Mouse (Mus musculus) CH12.LX (cell line): ENCODE measurements around the gene Schip1. TPM values are rescaled to one million over a fixed set of nuclear protein-coding genes. Genes with fewer than 3 reads are reported as not detected.

Experiments
- DNase-seq: peaks from one replicate; pipeline ENCODE4 v3.0.0-alpha.2; 2013; ENCODE audit errors: extremely low read depth
- H3K27ac ChIP-seq: 2 replicates; pipeline ENCODE4 v1.5.1; 2012; ENCODE audit warnings: low read depth, mild to moderate bottlenecking, control low read depth, moderate library complexity; ENCODE audit not compliant: insufficient read depth
- H3K27me3 ChIP-seq: replicated peaks from 2 replicates; pipeline ENCODE3; 2012; ENCODE audit warnings: inconsistent platforms
- H3K36me3 ChIP-seq, 2 experiments: replicated peaks in 1 of 2; 2 replicates each; pipeline versions ENCODE3 to v1.6.1; 2012; ENCODE audit warnings: inconsistent platforms in 1 of 2, low read length in 1 of 2, mild to moderate bottlenecking in 1 of 2, mixed read lengths in 1 of 2, moderate library complexity in 1 of 2; ENCODE audit not compliant: control insufficient read depth in 1 of 2, insufficient read depth in 1 of 2
- H3K4me1 ChIP-seq, 2 experiments: 2 replicates each; pipeline ENCODE4 v1.6.1; 2012; ENCODE audit warnings: inconsistent platforms in 1 of 2, moderate library complexity in 1 of 2; ENCODE audit not compliant: insufficient read depth in 2 of 2, control insufficient read depth in 1 of 2
- H3K4me2 ChIP-seq: 2 replicates; pipeline ENCODE4 v1.6.1; 2012; ENCODE audit warnings: low read depth, mild to moderate bottlenecking, control low read depth; ENCODE audit not compliant: poor library complexity, insufficient read depth, severe bottlenecking
- H3K4me3 ChIP-seq, 3 experiments: fragments of 150-350 bp in 1 of 3; sonication (generic) in 1 of 3; replicated peaks in 1 of 3; 2 replicates each; pipeline versions ENCODE3 to v1.5.1; 2011 to 2012; ENCODE audit warnings: low read depth in 2 of 3, low read length in 2 of 3, mild to moderate bottlenecking in 2 of 3, moderate library complexity in 2 of 3, control low read depth in 1 of 3, improper control_type of control experiment in 1 of 3, inconsistent platforms in 1 of 3, mixed read lengths in 1 of 3; ENCODE audit not compliant: poor library complexity in 1 of 3
- H3K79me2 ChIP-seq: replicated peaks from 2 replicates; pipeline ENCODE4 v1.6.1; 2012; ENCODE audit warnings: mild to moderate bottlenecking, moderate library complexity; ENCODE audit not compliant: control insufficient read depth, poor library complexity, insufficient read depth, severe bottlenecking; ENCODE audit errors: extremely low read depth
- H3K9ac ChIP-seq: 2 replicates; pipeline ENCODE4 v1.6.1; 2012; ENCODE audit warnings: low read depth, mild to moderate bottlenecking, control low read depth, moderate library complexity; ENCODE audit not compliant: insufficient read depth
- H3K9me3 ChIP-seq: replicated peaks from 2 replicates; pipeline ENCODE3; 2012; ENCODE audit warnings: low read length, inconsistent platforms, mixed read lengths
- BHLHE40 ChIP-seq: IDR thresholded peaks from 2 replicates; pipeline ENCODE4 v1.6.1; 2011; ENCODE audit warnings: mild to moderate bottlenecking, low read depth, low read length, improper control_type of control experiment
- E2F4 ChIP-seq: IDR thresholded peaks from 2 replicates; pipeline ENCODE4 v1.6.1; 2011; ENCODE audit warnings: low read depth, low read length, improper control_type of control experiment; ENCODE audit not compliant: insufficient replicate concordance
- ELF1 ChIP-seq: IDR thresholded peaks from 2 replicates; pipeline ENCODE4 v1.6.1; 2014; ENCODE audit warnings: low read depth, mild to moderate bottlenecking, inconsistent platforms, low read length, improper control_type of control experiment
- EP300 ChIP-seq: IDR thresholded peaks from 2 replicates; pipeline ENCODE4 v1.6.1; 2011; ENCODE audit warnings: low read length, improper control_type of control experiment
- GABPA ChIP-seq: IDR thresholded peaks from 2 replicates; pipeline ENCODE4 v1.6.1; 2012; ENCODE audit warnings: low read depth, low read length, improper control_type of control experiment, inconsistent platforms; ENCODE audit not compliant: insufficient replicate concordance
- HCFC1 ChIP-seq: IDR thresholded peaks from 2 replicates; pipeline ENCODE4 v1.6.1; 2012; ENCODE audit warnings: low read depth, mild to moderate bottlenecking, inconsistent platforms, low read length, improper control_type of control experiment
- IRF4 ChIP-seq: IDR thresholded peaks from 2 replicates; pipeline ENCODE4 v1.6.1; 2014; ENCODE audit warnings: low read depth, mild to moderate bottlenecking, inconsistent platforms, low read length, improper control_type of control experiment
- JUND ChIP-seq: conservative IDR thresholded peaks from 2 replicates; pipeline ENCODE4 v1.6.1; 2011; ENCODE audit warnings: low read depth, low read length, improper control_type of control experiment
- KAT2A ChIP-seq: IDR thresholded peaks from 2 replicates; pipeline ENCODE4 v1.6.1; 2012; ENCODE audit warnings: low read length, improper control_type of control experiment, inconsistent platforms; ENCODE audit not compliant: insufficient replicate concordance
- MAFK ChIP-seq: IDR thresholded peaks from 2 replicates; pipeline ENCODE4 v1.6.1; 2011; ENCODE audit warnings: low read length, improper control_type of control experiment; ENCODE audit not compliant: insufficient replicate concordance
- MAX ChIP-seq: IDR thresholded peaks from 2 replicates; pipeline ENCODE4 v1.6.1; 2011; ENCODE audit warnings: low read length, improper control_type of control experiment
- MAZ ChIP-seq: IDR thresholded peaks from 2 replicates; pipeline ENCODE4 v1.6.1; 2012; ENCODE audit warnings: low read depth, mild to moderate bottlenecking, inconsistent platforms, low read length, improper control_type of control experiment, moderate library complexity
- MEF2A ChIP-seq: IDR thresholded peaks from 2 replicates; pipeline ENCODE4 v1.6.1; 2014; ENCODE audit warnings: low read depth, mild to moderate bottlenecking, inconsistent platforms, low read length, improper control_type of control experiment, borderline replicate concordance
- MXI1 ChIP-seq: IDR thresholded peaks from 2 replicates; pipeline ENCODE4 v1.6.1; 2011; ENCODE audit warnings: mild to moderate bottlenecking, low read depth, low read length, improper control_type of control experiment
- MYC ChIP-seq: IDR thresholded peaks from 2 replicates; pipeline ENCODE4 v1.6.1; 2011; ENCODE audit warnings: low read depth, mild to moderate bottlenecking, improper control_type of control experiment, low read length
- NRF1 ChIP-seq: IDR thresholded peaks from 2 replicates; pipeline ENCODE4 v1.6.1; 2014; ENCODE audit warnings: low read depth, mild to moderate bottlenecking, inconsistent platforms, low read length, improper control_type of control experiment, moderate library complexity
- PAX5 ChIP-seq: IDR thresholded peaks from 2 replicates; pipeline ENCODE4 v1.6.1; 2012; ENCODE audit warnings: low read length, inconsistent platforms, mixed read lengths
- POLR2A ChIP-seq: IDR thresholded peaks from 2 replicates; pipeline ENCODE4 v1.6.1; 2011; ENCODE audit warnings: low read depth, mild to moderate bottlenecking, improper control_type of control experiment, low read length
- RAD21 ChIP-seq: IDR thresholded peaks from 2 replicates; pipeline ENCODE4 v1.6.1; 2011; ENCODE audit warnings: low read depth, mild to moderate bottlenecking, low read length, improper control_type of control experiment, moderate library complexity
- SIN3A ChIP-seq: IDR thresholded peaks from 2 replicates; pipeline ENCODE4 v1.6.1; 2012; ENCODE audit warnings: low read length, improper control_type of control experiment, inconsistent platforms
- SMC3 ChIP-seq: IDR thresholded peaks from 2 replicates; pipeline ENCODE4 v1.6.1; 2011; ENCODE audit warnings: low read depth, low read length, improper control_type of control experiment
- UBTF ChIP-seq: IDR thresholded peaks from 2 replicates; pipeline ENCODE4 v1.6.1; 2012; ENCODE audit warnings: low read depth, mild to moderate bottlenecking, inconsistent platforms, low read length, improper control_type of control experiment, moderate library complexity
- USF1 ChIP-seq: IDR thresholded peaks from 2 replicates; pipeline ENCODE4 v1.6.1; 2014; ENCODE audit warnings: low read depth, mild to moderate bottlenecking, inconsistent platforms, low read length, improper control_type of control experiment
- ZC3H11A ChIP-seq: IDR thresholded peaks from 2 replicates; pipeline ENCODE4 v1.6.1; 2012; ENCODE audit warnings: low read depth, mild to moderate bottlenecking, inconsistent platforms, low read length, improper control_type of control experiment
- ZMIZ1 ChIP-seq: IDR thresholded peaks from 2 replicates; pipeline ENCODE4 v1.6.1; 2012; ENCODE audit warnings: low read depth, mild to moderate bottlenecking, inconsistent platforms, low read length, improper control_type of control experiment
- ZNF384 ChIP-seq: IDR thresholded peaks from 2 replicates; pipeline ENCODE4 v1.6.1; 2012; ENCODE audit warnings: low read depth, low read length, improper control_type of control experiment, inconsistent platforms
- dilution Hi-C: fragments of 300-500 bp; cut with MboI; formaldehyde crosslinking; loops from 2 replicates; pipeline ENCODE4 v1.14.3; 2020; ENCODE audit warnings: low sequenced_read_pairs; ENCODE audit not compliant: extremely low pct_unique_long_range_greater_than_20kb, extremely low pct_ligation_motif_present
- in situ Hi-C: fragments of 300-500 bp; cut with MboI; formaldehyde crosslinking; loops from 3 replicates; pipeline ENCODE4 v1.14.3; 2019; ENCODE audit warnings: low sequenced_read_pairs, low pct_ligation_motif_present, low pct_unique_long_range_greater_than_20kb, mixed read lengths
- polyA plus RNA-seq: library from polyadenylated mRNA; unstranded; fragments of >175 nt; gene quantifications from 2 replicates; pipeline ENCODE4 v1.2.1, GENCODE M21; 2012; ENCODE audit warnings: low read depth; ENCODE audit not compliant: insufficient read length
- total RNA-seq, 2 experiments: library from RNA; depleted of rRNA; stranded (reverse); fragments of 300-350 nt in 1 of 2; fragments of >200 nt in 1 of 2; gene quantifications; 2 replicates each; pipeline ENCODE4 v1.2.3; 2012 to 2014

Gene Schip1
- total and polyA plus RNA-seq, 3 experiments, result 0.25 to 0.36 TPM; not detected in 1

DNA sequence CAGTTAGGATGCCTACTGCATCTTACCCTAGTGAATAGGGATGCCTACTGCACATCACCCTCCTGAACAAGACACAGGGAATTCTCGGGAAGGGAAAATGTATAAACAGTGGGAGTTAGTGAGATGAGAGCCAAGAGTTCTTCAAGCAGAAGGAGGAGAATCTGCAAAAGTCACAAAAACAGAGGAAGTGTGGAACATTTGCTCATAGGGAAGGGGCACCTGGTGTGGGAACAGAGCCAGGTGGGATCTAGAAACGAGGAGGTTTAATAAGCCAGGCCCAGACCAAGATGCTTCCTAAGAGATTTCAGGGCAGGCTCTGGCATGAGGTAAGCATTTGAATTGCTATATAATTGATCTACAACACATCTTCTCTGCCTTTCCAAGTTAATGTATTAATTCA is 186.0 kb downstream of the Schip1 start:
- Histone ChIP-seq H3K4me3 (no peak overlapping the region), H3K27me3 (no peaks in the 10 kb centered on the region), H3K9ac (no peak overlapping the region), H3K9me3 (no peaks in the 10 kb centered on the region), H3K27ac (no peak overlapping the region), H3K79me2 (no peaks in the 10 kb centered on the region), H3K4me1 (no peaks in the 10 kb centered on the region), H3K36me3 (no peaks in the 10 kb centered on the region), H3K4me2 (no peak overlapping the region)
- dilution Hi-C loops, result no loop called here
- DNase-seq, result no peak
- in situ Hi-C loops, result no loop called here
- TF ChIP-seq IRF4 (no peak), MAZ (no peak), SIN3A (no peak), NRF1 (no peak), UBTF (no peak), E2F4 (no peak), ZMIZ1 (no peak), MXI1 (no peak), POLR2A (no peak), BHLHE40 (no peak), ZNF384 (no peak), ZC3H11A (no peak), RAD21 (no peak), JUND (no peak), SMC3 (no peak), PAX5 (no peak), MEF2A (no peak), EP300 (no peak)

DNA sequence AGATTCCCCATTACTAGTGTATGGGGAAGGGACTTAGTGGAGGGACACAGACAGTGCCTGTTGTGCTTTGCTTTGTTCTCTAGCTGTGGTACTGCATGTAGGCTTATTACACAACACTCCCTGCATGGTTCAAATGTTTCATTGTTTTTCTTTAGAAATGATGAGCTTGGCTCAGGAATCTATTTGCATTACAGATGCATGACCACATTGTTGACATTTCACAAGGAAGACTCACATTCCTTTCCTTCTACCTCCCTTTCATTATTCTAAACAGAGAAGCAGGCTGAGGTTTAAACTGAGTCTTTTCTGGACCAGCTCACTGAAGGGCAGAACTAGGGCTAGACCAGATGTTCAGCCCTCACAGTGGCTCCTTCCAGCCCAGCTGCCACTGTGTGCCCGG is 187.7 kb downstream of the Schip1 start:
- DNase-seq, result no peak
- in situ Hi-C loops, result no loop called here
- Histone ChIP-seq H3K27ac (no peak overlapping the region), H3K4me2 (no peak overlapping the region)
- dilution Hi-C loops, result no loop called here
- TF ChIP-seq MAFK (no peak), EP300 (no peak), POLR2A (no peak), SIN3A (no peak), ELF1 (no peak), NRF1 (no peak), IRF4 (no peak), MYC (no peak), GABPA (no peak), KAT2A (no peak), HCFC1 (no peak), USF1 (no peak), PAX5 (no peak), MAX (no peak), BHLHE40 (no peak), MXI1 (no peak)
- TF ChIP-seq, all 38 proteins: peak for 0
- H3K4me3 ChIP-seq, result no peak overlapping the region
- no peaks in the 10 kb centered on the region for H3K27me3 ChIP-seq
- no peaks in the 10 kb centered on the region for H3K9me3 ChIP-seq
- no peaks in the 10 kb centered on the region for H3K36me3 ChIP-seq
- no peaks in the 10 kb centered on the region for H3K79me2 ChIP-seq
- no peaks in the 10 kb centered on the region for H3K4me1 ChIP-seq
- no peak overlapping the region for H3K9ac ChIP-seq
